Mouse (Mus musculus) E14TG2a.4 (cell line): ENCODE results near the gene Atrnl1.

Source experiments
- CTCF ChIP-seq: conservative IDR thresholded peaks from 2 replicates; pipeline ENCODE4 v1.5.1; 2014; ENCODE audit warnings: low read length
- POU5F1 ChIP-seq: IDR thresholded peaks from 2 replicates; pipeline ENCODE4 v1.6.1; 2014; ENCODE audit warnings: low read length, borderline replicate concordance

GRCm38 (mm10) chr19:57609361-57610057 is 1.3 kb upstream of the Atrnl1 start:
- TF ChIP-seq POU5F1 (no peak), CTCF (no peak)
